Mouse (Mus musculus) lung, adult 2 months (tissue): ENCODE measurements around the gene Lpcat3. TPM values are rescaled to one million over a fixed set of nuclear protein-coding genes. Genes with fewer than 3 reads are reported as not detected.
"Not testable (repeated sequence)": the region's sequence is repeated elsewhere in the genome, so short reads cannot be mapped to it uniquely, and the experiment has no call there.

Experiments used
- DNase-seq: peaks from one replicate; pipeline ENCODE4 v3.0.0; 2022
- H3K4me1 ChIP-seq: fragments of 200-500 bp; 2 replicates; pipeline ENCODE4 v1.6.1; 2011; ENCODE audit warnings: low read length; ENCODE audit not compliant: control insufficient read depth, insufficient read depth
- H3K4me3 ChIP-seq: fragments of 200-500 bp; replicated peaks from 2 replicates; pipeline ENCODE3; 2011; ENCODE audit warnings: low read depth, mild to moderate bottlenecking, control low read depth, low read length; ENCODE audit errors: extremely low read depth
- CTCF ChIP-seq: fragments of 200-500 bp; IDR thresholded peaks from 2 replicates; pipeline ENCODE4 v1.5.1; 2011; ENCODE audit warnings: mild to moderate bottlenecking, low read length, control low read depth; ENCODE audit not compliant: insufficient read depth
- POLR2A ChIP-seq: fragments of 200-500 bp; IDR thresholded peaks from 2 replicates; pipeline ENCODE4 v1.6.1; 2011; ENCODE audit warnings: low read depth, mild to moderate bottlenecking, control low read depth, low read length, borderline replicate concordance; ENCODE audit errors: extremely low read depth
- WGBS: fragments of 180-500 bp; shearing (Covaris S2); methylation state at CpG from one replicate; pipeline ENCODE4 v1.1.7; 2018; 5-methylcytosine and 5-hydroxymethylcytosine counted together
- polyA plus RNA-seq: library from polyadenylated mRNA; depleted of rRNA; stranded (reverse); fragments of >200 nt; gene quantifications from 2 replicates; pipeline ENCODE4 v1.2.3, GENCODE M21; 2012; rRNA removed

The Lpcat3 gene
- 83.3 and 112 TPM in 2 replicates for polyA plus RNA-seq

GRCm38 (mm10) chr6:124662477-124663423 is at the start of gene Lpcat3:
TSS of gene Lpcat3 (plus strand) at chr6:124663027.
- under 1% methylated on average over 67 of the region's 87 CpGs for WGBS
- DNase-seq, result peak; percentile 99
- Histone ChIP-seq H3K4me3 (peak within 1 kb of the TSS; percentile 88), H3K4me1 (peaks cover 2% of the 10 kb centered on the region; the same call in 1 of the 2 replicates)
- TF ChIP-seq POLR2A (no peak), CTCF (peak; percentile 33; the same call in 1 of the 2 replicates)

- H3K4me3 ChIP-seq, result no peak overlapping the region
- no peak for DNase-seq
- no peak for TF ChIP-seq POLR2A
- no peak for TF ChIP-seq CTCF
- WGBS, result 82% methylated on average over 13 of the region's 13 CpGs
- H3K4me1 ChIP-seq, result no peaks in the 10 kb centered on the region
Measured at GRCm38 (mm10) chr6:124625612-124626011, 37.2 kb upstream of the Lpcat3 start.

DNA sequence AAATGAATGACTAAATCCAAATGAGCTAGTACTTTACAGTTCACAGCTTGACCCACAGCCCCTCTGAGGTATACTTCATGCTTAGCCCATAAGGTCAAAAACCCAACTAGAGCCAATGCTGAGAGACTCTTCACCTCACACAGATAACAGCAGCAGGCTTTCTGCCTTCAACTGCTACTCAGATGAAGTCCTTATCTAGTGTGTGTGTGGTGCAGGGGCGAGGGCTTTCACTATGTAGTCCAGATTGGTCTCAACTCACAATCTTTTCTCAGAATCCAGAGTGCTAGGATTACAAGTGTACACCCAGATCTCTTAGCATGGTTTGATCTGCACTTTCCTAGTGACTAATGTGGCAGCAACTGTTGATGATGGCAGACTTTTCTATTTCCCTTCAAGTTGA is 36.6 kb upstream of the Lpcat3 start:
- 30% methylated on average over 1 of the region's 1 CpGs for WGBS
- not testable (repeated sequence) for DNase-seq, H3K4me3 ChIP-seq, H3K4me1 ChIP-seq

DNA sequence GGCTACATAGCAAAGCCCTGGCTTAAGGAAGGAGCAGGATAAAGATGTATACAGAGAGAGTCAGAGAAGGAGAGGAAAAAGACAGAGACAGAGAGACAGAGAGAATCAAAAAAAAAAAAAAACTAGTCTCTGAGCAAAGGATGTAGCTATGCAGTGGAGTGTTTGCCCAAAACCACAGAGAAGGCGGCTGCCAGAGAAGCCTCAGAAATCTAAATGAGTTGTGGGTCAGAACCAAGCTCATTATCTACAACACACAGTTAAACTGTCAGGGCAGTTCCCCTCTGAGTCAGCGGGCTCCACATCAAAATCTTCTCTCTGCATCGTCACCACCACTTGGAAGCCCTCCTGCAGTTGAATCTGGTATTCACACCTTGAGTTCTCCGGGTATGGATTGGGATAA is 32.1 kb upstream of the Lpcat3 start:
- TF ChIP-seq CTCF (no peak), POLR2A (no peak)
- Histone ChIP-seq H3K4me1 (no peaks in the 10 kb centered on the region), H3K4me3 (no peak overlapping the region)
- DNase-seq, result no peak
- 69% methylated on average over 4 of the region's 4 CpGs for WGBS

DNA sequence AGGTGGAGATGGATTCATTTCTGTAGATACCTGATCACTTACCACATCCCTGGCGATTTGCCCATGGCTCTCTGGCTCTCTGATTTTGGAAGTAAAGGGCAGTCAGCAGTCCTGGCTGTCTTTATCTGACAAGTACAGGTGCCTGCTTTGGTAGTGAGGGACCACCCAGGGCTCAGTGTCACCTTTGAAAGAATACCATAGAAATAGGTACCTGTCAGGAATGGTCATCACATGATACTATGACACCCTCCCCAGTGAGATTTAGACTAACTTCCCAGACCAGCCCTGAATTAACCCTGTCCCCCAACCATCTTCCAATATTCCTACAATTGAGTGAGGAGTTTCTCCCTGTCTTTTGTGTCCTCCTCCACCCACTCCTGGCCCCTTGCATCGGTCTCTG is 26.8 kb upstream of the Lpcat3 start, which contains the start of gene C1s2:
C1s2 (minus strand) TSS at position 101 of the 400 bp plus-strand sequence.
- WGBS, result 76% methylated on average over 2 of the region's 2 CpGs
- H3K4me3 ChIP-seq, H3K4me1 ChIP-seq, DNase-seq: not testable (repeated sequence)

DNA sequence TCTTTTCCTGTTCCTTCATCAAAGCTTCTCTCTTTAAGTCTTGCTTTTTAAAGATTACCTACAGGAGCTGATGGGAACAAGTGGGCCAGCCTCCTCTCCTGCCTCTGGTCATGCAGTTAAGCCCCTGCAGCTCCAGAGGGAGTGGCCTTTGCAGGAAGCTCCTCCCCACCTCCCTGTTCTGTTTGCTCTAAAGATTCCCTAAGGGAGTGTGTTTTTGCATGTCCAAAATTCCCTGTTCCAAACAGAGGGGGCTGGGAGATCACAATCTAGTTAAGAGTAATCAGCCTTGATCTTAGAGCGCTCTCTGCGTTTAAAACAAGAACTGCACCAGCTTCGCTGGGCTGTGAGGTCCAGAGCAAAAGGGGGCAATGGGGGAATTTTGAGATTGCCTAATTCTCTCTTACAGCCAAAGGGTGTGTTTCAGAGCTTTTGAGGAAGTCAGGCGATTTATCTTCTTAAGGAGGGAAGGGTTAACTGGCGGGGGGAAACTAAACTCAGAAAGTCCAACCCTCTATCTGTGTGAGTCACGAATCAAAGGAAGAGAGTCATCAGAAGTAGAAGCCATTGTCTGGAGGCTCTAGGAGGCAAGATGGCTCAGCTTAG is 25.9 kb upstream of the Lpcat3 start:
- not testable (repeated sequence) for H3K4me1 ChIP-seq, DNase-seq, H3K4me3 ChIP-seq
- 29% methylated on average over 6 of the region's 6 CpGs for WGBS

- H3K4me1 ChIP-seq, result no peaks in the 10 kb centered on the region
- TF ChIP-seq CTCF (no peak), POLR2A (no peak)
- 79% methylated on average over 4 of the region's 4 CpGs for WGBS
- no peak overlapping the region for H3K4me3 ChIP-seq
- no peak for DNase-seq
Measured at GRCm38 (mm10) chr6:124640041-124640440, 22.8 kb upstream of the Lpcat3 start.

- WGBS, result 35% methylated on average over 8 of the region's 8 CpGs
- TF ChIP-seq CTCF, result peak; percentile 80
- no peak for TF ChIP-seq POLR2A
- Histone ChIP-seq H3K4me1 (no peaks in the 10 kb centered on the region), H3K4me3 (no peak overlapping the region)
- DNase-seq, result peak; percentile 83
Measured at GRCm38 (mm10) chr6:124640997-124641396, 21.8 kb upstream of the Lpcat3 start.

DNA sequence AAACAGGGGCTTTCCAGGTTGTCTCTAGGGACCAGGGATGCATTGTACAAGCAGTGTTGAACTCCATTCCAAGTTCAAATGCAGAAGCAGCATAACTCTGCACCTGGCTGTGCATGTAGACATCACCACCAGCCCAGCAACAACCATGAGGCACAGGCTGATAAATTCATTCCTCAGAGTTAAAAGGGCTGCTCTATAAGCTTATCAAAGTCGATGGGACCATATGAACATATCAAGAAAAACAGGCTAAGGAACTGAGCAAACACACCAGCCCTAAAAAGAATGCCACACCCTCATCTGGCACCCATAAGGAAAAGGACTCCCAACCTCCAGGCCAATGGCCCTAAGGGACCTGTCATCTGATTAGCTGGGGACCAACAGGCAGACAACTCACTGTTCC is 16.4 kb upstream of the Lpcat3 start:
- 74% methylated on average over 1 of the region's 1 CpGs for WGBS
- no peak overlapping the region for H3K4me3 ChIP-seq
- DNase-seq, result no peak
- no peaks in the 10 kb centered on the region for H3K4me1 ChIP-seq
- TF ChIP-seq POLR2A, result no peak
- no peak for TF ChIP-seq CTCF

- Histone ChIP-seq H3K4me1 (no peaks in the 10 kb centered on the region), H3K4me3 (no peak overlapping the region)
- no peak for TF ChIP-seq POLR2A
- 41% methylated on average over 6 of the region's 6 CpGs for WGBS
- no peak for DNase-seq
Measured at GRCm38 (mm10) chr6:124655893-124656292, 6.9 kb upstream of the Lpcat3 start.
